Mouse (Mus musculus): ENCODE measurements around the gene Timm23.

GRCm38 (mm10) chr14:32152243-32152965 is 49.3 kb downstream of the Timm23 start:
- no peak for TF ChIP-seq EP300 (IDR thresholded peaks at IDR 0.05)
- no peak for TF ChIP-seq CTCF (IDR thresholded peaks at IDR 0.05)

Measured in lung, postnatal 0 days (tissue).